Mouse (Mus musculus) hematopoietic stem cell, adult 5-6 weeks (primary cell): ENCODE measurements around the gene Map4k5. TPM values are rescaled to one million over a fixed set of nuclear protein-coding genes. Genes with fewer than 3 reads are reported as not detected.
A peak's percentile ranks its signal among the peaks of the same experiment; 100 is the strongest.

Experiments used
- ATAC-seq, 2 experiments: fragments of 125-278 bp in 1 of 2; replicated peaks in 1 of 2; 2 replicates each; pipeline ENCODE4 v1.8.0; 2016 to 2017; ENCODE audit warnings: inconsistent platforms in 2 of 2, mild to moderate bottlenecking in 2 of 2, moderate number of reproducible peaks in 2 of 2, low read depth in 1 of 2, moderate TSS enrichment in 1 of 2; ENCODE audit not compliant: low FRiP score in 2 of 2, poor library complexity in 2 of 2, severe bottlenecking in 2 of 2, insufficient read depth in 1 of 2, low TSS enrichment in 1 of 2
- total RNA-seq: library from RNA; stranded (forward); fragments of 172-1452, 232-1000 nt; gene quantifications from 2 replicates; pipeline ENCODE4 v1.2.3, GENCODE M21; 2017

The Map4k5 gene
- total RNA-seq, 1 experiment from 2014 or later, result 49.8 TPM

- ATAC-seq, result no peak
Observed at GRCm38 (mm10) chr12:69777341-69777730, 115.7 kb downstream of the Map4k5 start.

GRCm38 (mm10) chr12:69776607-69777340, 116.2 kb downstream of the Map4k5 start:
- peak; percentile 75 to 88 for ATAC-seq

- no peak for ATAC-seq
Observed at GRCm38 (mm10) chr12:69768841-69769240, 124.2 kb downstream of the Map4k5 start.

GRCm38 (mm10) chr12:69767476-69768258, 125.3 kb downstream of the Map4k5 start:
- ATAC-seq, result no peak

GRCm38 (mm10) chr12:69766185-69766904, 126.7 kb downstream of the Map4k5 start:
- ATAC-seq, result no peak

GRCm38 (mm10) chr12:69765543-69765942, 127.5 kb downstream of the Map4k5 start:
- ATAC-seq, result no peak

- no peak for ATAC-seq
Observed at GRCm38 (mm10) chr12:69761603-69762002, 131.4 kb downstream of the Map4k5 start.

- ATAC-seq, result no peak
Observed at GRCm38 (mm10) chr12:69760743-69761406, 132.1 kb downstream of the Map4k5 start.

GRCm38 (mm10) chr12:69760014-69760413, 133.0 kb downstream of the Map4k5 start:
- ATAC-seq, result no peak

- ATAC-seq, result no peak
Observed at GRCm38 (mm10) chr12:69759267-69759885, 133.6 kb downstream of the Map4k5 start.

- ATAC-seq, result no peak
Observed at GRCm38 (mm10) chr12:69758221-69759185, 134.5 kb downstream of the Map4k5 start.

GRCm38 (mm10) chr12:69757418-69758141, 135.4 kb downstream of the Map4k5 start:
- ATAC-seq, result peak; percentile 84 to 86

- ATAC-seq, result no peak
Observed at GRCm38 (mm10) chr12:69756015-69756414, 137.0 kb downstream of the Map4k5 start.

GRCm38 (mm10) chr12:69753936-69754335, 139.1 kb downstream of the Map4k5 start:
- ATAC-seq, result no peak
